Mouse (Mus musculus) ES-E14 (cell line): ENCODE results near the gene Sin3a. TPM values are rescaled to one million over a fixed set of nuclear protein-coding genes. Genes with fewer than 3 reads are reported as not detected.

Experiments used
- DNase-seq: peaks from one replicate; pipeline ENCODE4 v3.0.0-alpha.2; 2013; ENCODE audit warnings: low read depth, low spot score
- H3K27ac ChIP-seq: 2 replicates; pipeline ENCODE4 v1.5.1; 2012; ENCODE audit warnings: low read depth, mild to moderate bottlenecking, low read length, moderate library complexity, mixed read lengths; ENCODE audit not compliant: poor library complexity, insufficient read depth, severe bottlenecking
- H3K36me3 ChIP-seq: 2 replicates; pipeline ENCODE4 v1.6.1; 2012; ENCODE audit warnings: mild to moderate bottlenecking, low read length, moderate library complexity, mixed read lengths; ENCODE audit not compliant: control insufficient read depth, poor library complexity, insufficient read depth, severe bottlenecking
- H3K4me1 ChIP-seq, 2 experiments: fragments of 150-350 bp in 1 of 2; sonication (generic) in 1 of 2; 2 replicates each; pipeline ENCODE4 v1.6.1; 2012; ENCODE audit warnings: low read length in 2 of 2, mild to moderate bottlenecking in 1 of 2, mixed read lengths in 1 of 2; ENCODE audit not compliant: control insufficient read depth in 2 of 2, insufficient read depth in 2 of 2, poor library complexity in 1 of 2
- H3K4me3 ChIP-seq, 2 experiments: fragments of 150-350 bp in 1 of 2; sonication (generic) in 1 of 2; 2 replicates each; pipeline ENCODE4 v1.5.1; 2012; ENCODE audit warnings: low read length in 2 of 2, low read depth in 1 of 2, mild to moderate bottlenecking in 1 of 2, mixed read lengths in 1 of 2; ENCODE audit not compliant: insufficient read depth in 1 of 2, poor library complexity in 1 of 2, severe bottlenecking in 1 of 2
- H3K9ac ChIP-seq: 2 replicates; pipeline ENCODE4 v1.6.1; 2012; ENCODE audit warnings: low read depth, mild to moderate bottlenecking, low read length, mixed read lengths; ENCODE audit not compliant: poor library complexity, insufficient read depth, severe bottlenecking
- H3K9me3 ChIP-seq: fragments of 150-350 bp; sonication (generic); 2 replicates; pipeline ENCODE4 v1.6.1; 2012; ENCODE audit warnings: low read depth, mild to moderate bottlenecking, low read length; ENCODE audit not compliant: control insufficient read depth, insufficient read depth
- CHD2 ChIP-seq: IDR thresholded peaks from 2 replicates; pipeline ENCODE4 v1.6.1; 2014; ENCODE audit warnings: mild to moderate bottlenecking, low read depth, low read length, inconsistent platforms
- HCFC1 ChIP-seq: IDR thresholded peaks from 2 replicates; pipeline ENCODE4 v1.6.1; 2012; ENCODE audit warnings: low read length, inconsistent platforms, borderline replicate concordance; ENCODE audit not compliant: insufficient read depth
- MAFK ChIP-seq: IDR thresholded peaks from 2 replicates; pipeline ENCODE4 v1.6.1; 2014; ENCODE audit warnings: mild to moderate bottlenecking, low read depth, low read length, inconsistent platforms; ENCODE audit not compliant: insufficient read depth
- ZC3H11A ChIP-seq: IDR thresholded peaks from 2 replicates; pipeline ENCODE4 v1.6.1; 2012; ENCODE audit warnings: low read depth, mild to moderate bottlenecking, inconsistent platforms, low read length, borderline replicate concordance
- ZNF384 ChIP-seq: IDR thresholded peaks from 2 replicates; pipeline ENCODE4 v1.6.1; 2012; ENCODE audit warnings: low read depth, low read length, inconsistent platforms
- in situ Hi-C, 2 experiments: fragments of 600-800 bp; cut with MboI; formaldehyde crosslinking; loops; one replicate each; pipeline ENCODE4 v1.15.1; 2025; ENCODE audit warnings: low sequenced_read_pairs in 2 of 2, inconsistent platforms in 1 of 2; ENCODE audit not compliant: unreplicated experiment in 2 of 2
- total RNA-seq: library from RNA; depleted of rRNA; stranded (reverse); fragments of 300-350 nt; gene quantifications from 2 replicates; pipeline ENCODE4 v1.2.3, GENCODE M21; 2012

The Sin3a gene
- total RNA-seq, 1 experiment: 78.3 TPM

DNA sequence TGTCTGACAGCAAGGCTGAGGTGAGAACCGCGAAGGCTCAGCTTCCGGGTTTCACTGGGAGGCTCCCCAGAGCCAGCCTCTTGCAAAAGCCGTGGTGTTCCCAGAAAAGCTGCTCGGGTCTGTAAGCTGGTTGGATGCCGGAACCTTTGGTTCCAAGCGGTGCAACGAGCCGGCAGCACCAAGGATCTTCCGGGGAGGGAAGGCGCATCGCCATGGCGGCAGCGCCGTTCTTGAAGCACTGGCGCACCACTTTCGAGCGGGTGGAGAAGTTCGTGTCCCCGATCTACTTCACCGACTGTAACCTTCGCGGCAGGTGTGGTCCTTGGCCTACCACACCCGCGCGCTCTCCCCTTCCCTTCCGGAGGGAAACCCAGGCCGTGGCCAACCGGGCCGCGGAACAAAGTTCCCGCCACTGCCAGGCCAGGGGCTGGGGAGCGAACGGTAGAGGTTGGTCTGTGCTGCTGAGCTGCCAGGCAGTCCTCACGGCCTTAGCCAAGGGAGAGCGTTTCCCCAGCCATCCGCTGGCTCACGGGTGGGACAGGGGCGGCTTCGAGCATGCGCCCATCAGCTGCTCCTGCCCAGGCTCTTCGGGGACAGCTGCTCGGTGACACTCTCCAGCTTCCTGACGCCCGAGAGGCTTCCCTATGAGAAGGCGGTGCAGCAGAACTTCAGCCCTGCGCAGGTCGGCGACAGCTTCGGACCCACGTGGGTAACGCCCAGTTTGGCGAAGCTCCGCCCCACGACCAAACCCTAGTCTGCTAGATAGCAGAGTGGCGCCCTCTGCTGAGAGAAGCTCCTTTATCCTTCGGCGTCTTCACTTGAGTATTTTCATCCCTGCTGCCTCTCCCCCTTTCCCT, 59.0 kb downstream of the Sin3a start, which contains the start of gene Man2c1:
Man2c1 (plus strand) TSS at position 114 of the 857 bp plus-strand sequence.
- Histone ChIP-seq H3K4me1 (peaks cover 0 to 1% of the 10 kb centered on the region in 2 experiments; a peak in 1 of 4 replicates), H3K36me3 (peaks cover 7% of the 10 kb centered on the region), H3K9ac (peak within 1 kb of the TSS; percentile 91), H3K4me3 (peak within 1 kb of the TSS; percentile 83 to 85), H3K9me3 (no peaks in the 10 kb centered on the region), H3K27ac (peak within 1 kb of the TSS; percentile 81)
- peak; percentile 96 for DNase-seq
- in situ Hi-C loops: no loop called here
- TF ChIP-seq MAFK (no peak), ZNF384 (no peak), CHD2 (peak; percentile 57; the same call in 1 of the 2 replicates), ZC3H11A (peak; percentile 37; the same call in 1 of the 2 replicates), HCFC1 (peak; percentile 82)

DNA sequence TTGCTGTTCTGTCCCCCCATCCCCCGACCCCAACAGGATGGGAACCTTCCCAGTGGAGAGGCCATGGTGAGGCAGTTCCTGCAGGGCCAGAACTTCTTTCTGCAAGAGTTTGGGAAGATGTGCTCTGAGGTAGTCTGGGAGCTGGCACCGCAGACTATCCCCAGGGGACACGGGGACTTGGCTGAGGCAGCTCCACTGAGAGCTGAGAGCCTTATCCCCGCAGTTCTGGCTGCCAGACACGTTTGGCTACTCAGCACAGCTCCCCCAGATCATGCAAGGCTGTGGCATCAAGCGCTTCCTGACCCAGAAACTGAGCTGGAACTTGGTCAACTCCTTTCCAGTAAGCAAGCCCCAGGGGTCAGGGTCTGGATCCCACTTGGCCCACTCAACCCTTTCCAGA, 65.4 kb downstream of the Sin3a start:
- in situ Hi-C loops: no loop called here
- Histone ChIP-seq H3K27ac (no peak overlapping the region), H3K9me3 (no peaks in the 10 kb centered on the region), H3K4me1 (peaks cover 0 to 3% of the 10 kb centered on the region in 2 experiments; a peak in 1 of 4 replicates), H3K4me3 (no peak overlapping the region), H3K9ac (no peak overlapping the region), H3K36me3 (peaks cover 59% of the 10 kb centered on the region)
- TF ChIP-seq ZC3H11A: no peak
- no peak for TF ChIP-seq HCFC1
- no peak for TF ChIP-seq CHD2
- no peak for TF ChIP-seq ZNF384
- TF ChIP-seq MAFK: no peak
- DNase-seq: no peak

DNA sequence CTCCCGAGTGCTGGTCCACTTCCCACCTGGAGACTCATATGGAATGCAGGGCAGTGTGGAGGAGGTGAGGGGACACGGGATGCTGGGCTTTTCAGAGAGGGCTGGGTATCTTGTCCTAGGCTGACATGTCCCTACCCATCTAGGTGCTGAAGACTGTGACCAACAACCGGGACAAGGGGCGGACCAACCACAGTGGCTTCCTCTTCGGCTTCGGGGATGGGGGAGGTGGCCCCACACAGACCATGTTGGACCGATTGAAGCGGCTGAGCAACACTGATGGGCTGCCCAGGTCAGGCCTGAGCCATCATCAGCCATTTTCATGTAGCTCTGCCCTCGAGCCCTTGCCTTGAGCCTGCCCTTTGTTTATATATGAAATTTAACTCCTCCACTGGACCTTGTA, 65.9 kb downstream of the Sin3a start:
- TF ChIP-seq HCFC1 (no peak), CHD2 (no peak), ZNF384 (no peak), MAFK (no peak), ZC3H11A (no peak)
- DNase-seq: no peak
- Histone ChIP-seq H3K36me3 (peaks cover 62% of the 10 kb centered on the region), H3K9me3 (no peaks in the 10 kb centered on the region), H3K27ac (no peak overlapping the region), H3K9ac (no peak overlapping the region), H3K4me3 (no peak overlapping the region), H3K4me1 (peaks cover 0 to 3% of the 10 kb centered on the region in 2 experiments; a peak in 1 of 4 replicates)
- in situ Hi-C loops: no loop called here

DNA sequence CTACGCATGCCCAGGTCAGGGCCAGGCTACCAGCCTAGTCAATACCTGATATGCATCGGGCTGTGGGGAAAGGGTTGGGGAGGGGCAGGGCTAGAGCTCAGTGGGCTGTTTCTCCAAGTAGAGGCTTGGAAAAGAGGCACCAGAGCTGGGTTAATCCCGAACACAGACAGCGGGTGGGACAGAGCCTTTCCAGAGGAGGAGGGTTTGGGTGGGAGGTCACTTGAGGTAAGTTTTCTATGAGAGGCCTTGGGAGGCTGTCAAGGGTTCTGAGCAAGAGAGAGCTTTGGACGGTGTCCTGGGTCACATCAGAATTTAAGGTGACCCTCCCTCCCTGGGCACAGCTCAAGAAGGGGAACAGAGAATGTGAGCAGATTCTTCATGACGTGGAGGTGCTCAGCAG, 66.7 kb downstream of the Sin3a start:
- DNase-seq: no peak
- Histone ChIP-seq H3K9ac (no peak overlapping the region), H3K4me1 (peaks cover 0 to 3% of the 10 kb centered on the region in 2 experiments; a peak in 1 of 4 replicates), H3K9me3 (no peaks in the 10 kb centered on the region), H3K36me3 (peaks cover 68% of the 10 kb centered on the region), H3K4me3 (no peak overlapping the region), H3K27ac (no peak overlapping the region)
- TF ChIP-seq ZC3H11A (no peak), MAFK (no peak), ZNF384 (no peak)
- in situ Hi-C loops: no loop called here
